Mouse (Mus musculus) R1 (cell line): ENCODE data around the gene Zc3h7a.

Experiments used
- DNase-seq: peaks from one replicate; pipeline ENCODE4 v3.0.0-alpha.2; 2018; ENCODE audit warnings: low read depth, low spot score

Gene Zc3h7a

GRCm38 (mm10) chr16:11143706-11144483 is 32.3 kb downstream of the Zc3h7a start:
- DNase-seq = peak; percentile 53

GRCm38 (mm10) chr16:11134348-11135344 is 41.5 kb downstream of the Zc3h7a start, which contains the start of gene Txndc11:
Gene Txndc11, minus strand, starts transcription at chr16:11134650.
- DNase-seq = peak; percentile 96

DNA sequence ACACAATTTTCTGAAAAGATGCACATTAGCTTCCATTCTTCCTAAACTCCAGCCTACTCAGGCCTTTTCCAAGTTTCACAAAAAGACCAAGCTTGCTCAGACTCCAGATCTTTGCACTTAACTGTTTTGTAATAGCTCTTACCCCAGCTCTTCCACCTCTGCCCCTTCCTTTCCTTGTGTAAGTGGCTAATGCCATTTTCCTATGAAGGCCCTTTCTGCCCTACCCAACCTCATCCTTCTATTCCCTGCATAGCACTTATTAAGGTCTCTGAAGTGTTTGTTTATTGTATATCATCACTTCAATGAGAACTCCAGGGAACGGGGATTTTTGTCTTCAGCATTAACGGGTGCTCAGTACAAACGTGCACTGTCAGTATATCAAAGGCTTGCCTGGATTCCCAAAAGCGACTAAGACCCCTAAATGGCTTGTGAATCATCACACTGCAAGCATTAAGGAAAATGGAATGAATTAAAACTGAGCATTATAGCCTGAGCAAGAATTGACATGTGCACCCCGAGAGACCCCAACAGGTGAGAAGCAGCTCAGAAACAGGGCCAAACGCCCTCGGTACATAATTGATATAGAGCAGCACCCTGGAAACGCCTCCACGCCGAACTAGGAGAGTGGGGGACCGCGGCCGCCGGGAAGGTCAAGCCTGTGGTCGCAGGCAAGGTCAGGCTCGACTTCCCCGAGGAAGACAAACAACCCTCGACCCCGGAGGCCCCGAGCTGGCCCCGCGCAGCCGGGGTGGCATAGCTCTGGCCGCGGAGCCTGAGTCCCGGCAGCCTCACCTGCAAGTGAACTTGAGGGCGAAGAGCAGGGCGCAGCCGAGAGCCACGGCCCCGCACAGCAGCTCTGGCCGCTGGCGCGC is 42.5 kb downstream of the Zc3h7a start:
- DNase-seq = no peak

DNA sequence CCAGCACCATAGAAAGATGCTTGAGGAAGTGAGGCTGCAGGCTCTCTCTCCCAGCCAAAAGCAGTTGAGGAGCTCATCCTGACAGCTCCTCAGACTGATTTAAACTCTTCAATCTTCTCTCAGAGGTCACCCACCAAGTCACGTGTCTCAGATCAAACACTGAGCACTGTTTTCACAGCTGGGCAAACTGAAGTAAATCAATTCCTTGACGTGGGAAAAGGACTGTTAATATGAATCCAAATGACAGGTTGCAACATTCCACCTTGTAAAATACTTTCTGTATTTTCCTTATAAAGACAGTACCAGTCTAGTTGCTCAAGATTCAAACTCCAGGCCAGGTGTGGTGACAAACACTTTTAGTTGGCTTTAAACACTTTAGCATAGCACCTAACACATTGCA is 43.4 kb downstream of the Zc3h7a start:
- DNase-seq = no peak

DNA sequence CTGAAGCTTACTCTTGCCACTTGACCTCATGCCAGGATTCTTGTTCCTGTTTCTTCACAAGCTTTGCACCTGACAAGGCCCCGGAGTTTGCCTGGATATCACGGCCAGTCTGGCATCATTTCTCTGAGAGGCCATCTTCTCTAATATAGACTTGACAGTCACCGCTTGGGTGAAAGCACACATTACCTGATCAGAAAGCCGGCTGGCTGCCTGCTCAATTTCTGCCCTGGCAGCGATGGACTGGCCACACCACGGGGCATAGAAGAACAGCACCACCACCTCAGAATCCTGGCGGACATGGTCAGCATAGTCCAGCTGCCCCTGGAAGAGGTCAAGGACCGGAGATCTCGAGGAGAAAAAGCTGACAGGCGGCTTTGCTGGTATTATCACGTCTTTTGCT is 47.9 kb downstream of the Zc3h7a start:
- DNase-seq = no peak

GRCm38 (mm10) chr16:11125371-11125770 is 50.8 kb downstream of the Zc3h7a start:
- DNase-seq = no peak

- no peak for DNase-seq
These were observed 52.1 kb downstream of the Zc3h7a start for GRCm38 (mm10) chr16:11124110-11124509.

DNA sequence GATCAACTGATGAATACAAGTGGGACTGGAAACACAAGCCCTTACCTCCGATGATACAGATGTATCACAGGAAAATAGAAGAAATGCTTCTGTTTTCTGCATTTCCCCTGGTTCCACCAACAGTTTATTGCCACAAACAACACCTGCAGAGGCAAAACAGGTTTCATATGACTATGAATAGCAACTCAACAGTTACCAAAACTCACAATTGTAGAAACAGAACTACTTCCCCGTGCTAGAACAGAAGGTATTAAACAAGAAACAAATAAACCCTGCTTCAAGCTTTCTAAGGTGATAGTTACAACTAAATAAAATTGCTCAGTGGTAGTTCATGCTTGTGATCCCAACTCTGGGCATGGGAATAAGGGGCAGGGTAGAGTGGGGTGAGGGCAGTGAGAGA is 53.6 kb downstream of the Zc3h7a start:
- no peak for DNase-seq

- peak; percentile 42 for DNase-seq
These were observed 66.9 kb downstream of the Zc3h7a start for GRCm38 (mm10) chr16:11109198-11109740.

- DNase-seq = no peak
These were observed 71.3 kb downstream of the Zc3h7a start for GRCm38 (mm10) chr16:11104905-11105304.

DNA sequence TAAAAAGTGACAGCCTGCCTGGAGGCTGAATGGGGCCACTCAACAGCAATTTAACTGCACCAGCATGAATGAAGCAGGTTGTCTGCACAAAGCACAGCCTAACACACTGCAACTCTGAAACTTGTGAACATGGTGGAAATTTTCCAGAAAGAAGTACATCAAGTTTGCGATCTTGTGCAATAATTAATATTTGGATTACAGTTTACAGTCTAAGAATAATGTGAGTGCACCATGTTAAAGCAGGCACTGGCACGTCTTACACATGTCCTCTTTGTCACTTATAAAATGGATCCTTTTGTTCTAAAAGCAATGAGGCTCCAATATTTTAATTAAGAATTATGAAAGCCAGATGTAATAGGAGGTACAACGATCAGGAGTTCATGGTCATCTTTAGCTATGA is 78.9 kb downstream of the Zc3h7a start:
- no peak for DNase-seq

DNA sequence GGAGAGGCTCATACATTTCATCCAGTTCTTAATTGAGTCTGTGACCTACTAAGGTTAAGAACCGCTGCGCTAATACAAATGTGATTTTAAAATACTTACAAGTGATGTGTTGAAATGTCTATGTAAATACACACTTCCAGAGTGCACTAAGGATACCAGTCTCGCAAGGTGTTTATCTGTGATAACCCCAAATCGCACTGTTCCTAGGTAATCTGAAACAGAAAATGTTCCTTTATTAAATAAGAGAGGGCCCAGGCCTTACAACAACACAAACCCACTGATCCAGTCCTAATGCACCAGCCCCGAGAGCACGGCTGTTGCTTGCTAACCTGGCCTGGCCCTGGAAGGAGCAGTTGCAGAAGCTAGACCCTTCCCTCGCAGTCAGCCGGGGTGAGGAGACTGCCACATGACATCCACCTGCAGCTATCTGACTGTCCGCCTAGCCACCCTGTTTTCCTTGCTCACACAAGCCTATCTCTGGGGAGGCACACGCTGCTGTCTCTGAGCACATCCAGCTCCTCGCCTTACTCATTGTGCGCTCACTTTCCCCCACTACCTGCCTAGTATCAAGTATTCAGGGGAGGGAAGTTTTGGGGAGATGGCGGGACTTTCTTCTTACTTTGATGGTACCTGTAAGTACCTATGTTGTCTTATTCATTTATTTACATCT is 82.3 kb downstream of the Zc3h7a start:
- DNase-seq = no peak

DNA sequence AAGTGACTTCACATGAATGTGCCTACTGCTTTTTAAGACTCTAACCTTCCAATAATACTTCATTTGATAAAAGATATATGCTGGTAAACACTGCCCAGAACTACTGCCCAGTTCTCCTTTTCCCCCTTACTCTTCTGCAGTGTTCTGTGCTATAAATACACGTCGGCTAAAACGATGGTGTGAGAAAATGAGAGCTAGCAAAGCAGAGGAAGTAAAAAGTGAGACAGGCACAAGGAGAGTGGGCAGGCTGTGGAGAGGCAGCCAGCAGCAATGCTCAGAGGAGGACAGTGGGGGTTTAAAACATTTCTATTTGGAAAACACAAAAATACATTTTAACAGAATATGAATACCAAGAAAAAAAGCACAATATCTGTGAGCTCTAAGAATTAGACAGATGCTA is 83.7 kb downstream of the Zc3h7a start:
- no peak for DNase-seq

GRCm38 (mm10) chr16:11092061-11092460 is 84.1 kb downstream of the Zc3h7a start:
- no peak for DNase-seq

DNA sequence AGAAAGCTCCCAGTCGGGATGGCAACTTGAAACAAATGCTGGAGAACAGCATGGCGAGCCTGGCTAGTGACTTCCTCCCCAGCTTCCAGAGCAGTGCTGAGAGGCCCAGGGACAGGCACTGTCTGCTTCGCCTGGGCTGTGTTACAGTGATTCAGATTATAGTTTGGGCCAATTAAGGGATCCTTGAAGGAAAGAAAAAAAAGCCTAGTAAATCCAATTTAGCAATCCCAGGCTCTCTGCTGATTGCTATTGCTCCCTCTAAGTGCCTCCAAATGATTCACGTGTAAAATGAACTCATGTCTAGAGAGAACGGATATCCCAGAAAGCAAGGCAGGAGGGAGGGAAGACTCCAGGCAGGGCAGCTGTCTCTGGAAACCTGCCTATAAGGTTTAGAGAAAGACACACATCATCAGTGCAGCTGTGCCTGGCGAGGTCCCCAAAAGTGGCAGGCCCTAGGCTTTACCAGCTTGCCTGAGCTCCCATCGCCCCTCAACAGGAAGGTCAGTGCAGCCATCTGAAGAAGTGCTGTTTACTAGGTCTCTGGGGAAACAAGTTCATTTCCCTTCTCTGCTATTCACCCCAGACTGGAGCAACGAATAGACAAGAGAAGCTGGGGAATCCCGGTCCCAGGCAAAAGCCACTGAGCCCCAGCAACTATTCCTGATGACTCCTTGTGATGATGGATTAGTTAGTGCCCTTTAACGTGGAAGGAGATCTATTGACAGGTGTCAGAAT is 85.2 kb downstream of the Zc3h7a start:
- DNase-seq = no peak

DNA sequence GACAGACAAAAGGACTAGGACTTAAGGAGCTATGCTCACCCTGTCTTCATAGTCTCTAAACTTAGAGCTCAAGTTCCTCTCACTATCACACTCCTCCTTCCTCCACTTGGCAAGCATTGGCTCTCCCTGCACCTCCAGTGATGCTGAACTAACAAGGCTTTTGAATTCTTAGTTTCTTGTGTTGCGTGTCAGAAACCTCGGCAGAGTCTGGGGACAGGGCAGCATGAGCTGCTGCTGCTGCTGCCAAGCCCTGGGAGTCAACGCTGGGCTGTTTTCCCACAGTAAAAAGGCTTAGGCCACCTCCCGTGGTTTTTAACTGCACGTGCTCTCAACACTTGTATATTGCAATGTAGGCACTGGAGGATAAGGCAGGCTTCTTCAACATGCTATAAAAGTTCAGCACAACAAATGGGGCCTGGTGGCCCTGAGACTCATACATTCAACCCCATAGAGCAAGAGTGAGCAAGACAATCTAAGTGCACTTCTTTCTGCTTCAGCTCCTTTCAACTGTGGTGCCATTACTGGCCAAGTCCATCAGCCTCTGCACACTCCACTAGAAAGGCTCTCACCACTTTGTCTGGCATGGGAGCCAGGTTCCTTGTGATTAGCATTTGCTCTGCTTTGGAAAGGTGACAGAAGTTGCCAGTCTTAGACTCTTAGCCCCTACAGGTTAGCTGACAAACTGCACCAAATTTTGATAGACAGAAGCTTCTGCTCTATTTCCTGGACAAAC is 89.2 kb downstream of the Zc3h7a start:
- peak; percentile 23 for DNase-seq
